Mouse (Mus musculus) ES-Bruce4 (cell line): ENCODE data around the gene Arfgef3. TPM values are rescaled to one million over a fixed set of nuclear protein-coding genes. Genes with fewer than 3 reads are reported as not detected.

Source experiments
- H3K27ac ChIP-seq: 2 replicates; pipeline ENCODE4 v1.5.1; 2012; ENCODE audit warnings: low read length, inconsistent platforms; ENCODE audit not compliant: insufficient read depth
- H3K27me3 ChIP-seq: 2 replicates; pipeline ENCODE4 v1.6.1; 2012; ENCODE audit warnings: mild to moderate bottlenecking, low read length, inconsistent platforms; ENCODE audit not compliant: control insufficient read depth, poor library complexity, insufficient read depth, severe bottlenecking
- H3K36me3 ChIP-seq: 2 replicates; pipeline ENCODE4 v1.6.1; 2012; ENCODE audit warnings: inconsistent platforms, mild to moderate bottlenecking, low read length, moderate library complexity; ENCODE audit not compliant: control insufficient read depth, poor library complexity, insufficient read depth, severe bottlenecking
- H3K4me1 ChIP-seq: one replicate; pipeline ENCODE4 v1.8.1; 2011; ENCODE audit warnings: low read length; ENCODE audit not compliant: control insufficient read depth, insufficient read depth
- H3K4me3 ChIP-seq: 2 replicates; pipeline ENCODE4 v1.5.1; 2011; ENCODE audit warnings: low read depth, mild to moderate bottlenecking, low read length
- H3K9ac ChIP-seq: 2 replicates; pipeline ENCODE4 v1.6.1; 2012; ENCODE audit warnings: low read depth, mild to moderate bottlenecking, inconsistent platforms; ENCODE audit not compliant: poor library complexity, severe bottlenecking
- H3K9me3 ChIP-seq: replicated peaks from 2 replicates; pipeline ENCODE4 v1.6.1; 2012; ENCODE audit warnings: mild to moderate bottlenecking, low read length, inconsistent platforms; ENCODE audit not compliant: control insufficient read depth, poor library complexity, insufficient read depth, severe bottlenecking
- CTCF ChIP-seq: IDR thresholded peaks from one replicate; pipeline ENCODE4 v1.8.1; 2011; ENCODE audit warnings: low read depth, low read length
- EP300 ChIP-seq: IDR thresholded peaks from 2 replicates; pipeline ENCODE4 v1.6.1; 2011; ENCODE audit warnings: low read depth, low read length; ENCODE audit not compliant: insufficient read depth
- POLR2A ChIP-seq: IDR thresholded peaks from one replicate; pipeline ENCODE4 v1.8.1; 2011; ENCODE audit warnings: low read length; ENCODE audit not compliant: insufficient read depth
- polyA plus RNA-seq: library from polyadenylated mRNA; stranded (reverse); fragments of >200 nt; gene quantifications from 2 replicates; pipeline ENCODE4 v1.2.4, GENCODE M21; 2011; ENCODE audit warnings: low read depth; ENCODE audit not compliant: missing spikeins, insufficient read depth, insufficient read length

Arfgef3 gene
- polyA plus RNA-seq: 4.8 and 5.0 TPM in 2 replicates

- Histone ChIP-seq H3K27ac (no peak within 1 kb of the TSS), H3K36me3 (no peaks in the 10 kb centered on the region), H3K4me3 (peak within 1 kb of the TSS; percentile 71), H3K9me3 (no peaks in the 10 kb centered on the region), H3K27me3 (no peaks in the 10 kb centered on the region; the same call in 1 of the 2 replicates), H3K9ac (peak within 1 kb of the TSS; percentile 34), H3K4me1 (no peaks in the 10 kb centered on the region)
- TF ChIP-seq POLR2A: no peak
- no peak for TF ChIP-seq CTCF
- TF ChIP-seq EP300: no peak
Measured at GRCm38 (mm10) chr10:18743286-18744142, at the start of gene Arfgef3. Gene Arfgef3, minus strand, starts transcription at chr10:18743949.

- no peak overlapping the region for H3K9ac ChIP-seq
- no peaks in the 10 kb centered on the region for H3K4me1 ChIP-seq
- H3K9me3 ChIP-seq: no peaks in the 10 kb centered on the region
- TF ChIP-seq EP300: no peak
- no peak for TF ChIP-seq CTCF
- TF ChIP-seq POLR2A: no peak
- H3K36me3 ChIP-seq: no peaks in the 10 kb centered on the region
- H3K27me3 ChIP-seq: no peaks in the 10 kb centered on the region; the same call in 1 of the 2 replicates
- no peak overlapping the region for H3K4me3 ChIP-seq
- H3K27ac ChIP-seq: no peak overlapping the region
Measured at GRCm38 (mm10) chr10:18790063-18790462, 46.3 kb upstream of the Arfgef3 start.

DNA sequence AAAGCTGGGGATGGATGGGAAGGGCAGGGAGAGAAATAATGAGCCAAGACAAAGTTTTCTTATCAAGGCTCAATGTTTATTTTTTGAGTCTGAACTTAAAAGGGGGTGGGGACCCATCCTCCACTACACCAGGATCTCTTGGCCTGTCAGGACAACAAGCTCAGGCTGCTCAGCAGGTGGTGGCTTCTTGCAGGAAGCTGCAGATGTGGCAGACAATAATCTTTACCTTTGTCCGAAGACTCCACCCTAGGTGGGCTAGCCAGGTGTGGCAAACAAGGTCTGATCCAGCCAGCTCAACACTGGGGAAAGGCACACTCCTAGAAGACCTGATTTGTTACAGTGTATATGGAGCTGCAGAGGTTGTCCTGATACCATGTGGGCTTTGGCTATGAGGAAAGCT, 44.9 kb upstream of the Arfgef3 start:
- H3K27ac ChIP-seq: no peak overlapping the region
- no peak overlapping the region for H3K9ac ChIP-seq
- no peaks in the 10 kb centered on the region for H3K4me1 ChIP-seq
- no peak overlapping the region for H3K4me3 ChIP-seq
- no peaks in the 10 kb centered on the region; the same call in 1 of the 2 replicates for H3K27me3 ChIP-seq
- H3K36me3 ChIP-seq: no peaks in the 10 kb centered on the region
- TF ChIP-seq CTCF (no peak), EP300 (no peak), POLR2A (no peak)
- no peaks in the 10 kb centered on the region for H3K9me3 ChIP-seq

- TF ChIP-seq POLR2A (no peak), EP300 (no peak), CTCF (no peak)
- no peak within 1 kb of the TSS for H3K27ac ChIP-seq
- no peak within 1 kb of the TSS for H3K9ac ChIP-seq
Measured at GRCm38 (mm10) chr10:18786693-18787092, 42.9 kb upstream of the Arfgef3 start, which contains the start of gene Gm4922. Gene Gm4922, minus strand, starts transcription at chr10:18786793.

DNA sequence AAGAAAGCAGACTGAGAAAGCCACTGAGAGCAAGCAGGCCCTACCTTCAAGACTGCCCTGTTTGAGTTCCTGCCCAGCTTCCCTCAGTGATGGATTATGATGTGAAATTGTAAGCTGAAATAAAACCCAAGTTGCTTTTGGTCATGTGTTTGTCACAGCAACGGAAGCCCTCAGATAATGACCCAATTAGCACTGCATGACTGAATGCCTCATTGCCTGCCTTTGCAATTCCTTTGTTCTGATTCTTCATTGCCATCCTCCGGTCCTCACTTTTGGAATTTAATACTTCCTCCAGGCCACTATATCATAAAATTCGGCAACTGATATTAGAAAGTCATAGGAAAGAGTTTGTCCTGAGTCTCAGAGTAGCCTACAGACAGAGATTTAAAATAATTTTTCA, 33.8 kb upstream of the Arfgef3 start:
- no peak overlapping the region for H3K27ac ChIP-seq
- H3K36me3 ChIP-seq: no peaks in the 10 kb centered on the region
- TF ChIP-seq CTCF (no peak), POLR2A (no peak), EP300 (no peak)
- H3K4me3 ChIP-seq: no peak overlapping the region
- no peak overlapping the region for H3K9ac ChIP-seq
- H3K4me1 ChIP-seq: no peaks in the 10 kb centered on the region
- no peaks in the 10 kb centered on the region for H3K27me3 ChIP-seq
- no peaks in the 10 kb centered on the region for H3K9me3 ChIP-seq

More at GRCm38 (mm10) chr10:18786693-18787092, 42.9 kb upstream of the Arfgef3 start, which contains the start of gene Gm4922:
- Histone ChIP-seq H3K27me3 (no peaks in the 10 kb centered on the region; the same call in 1 of the 2 replicates), H3K9me3 (no peaks in the 10 kb centered on the region), H3K4me1 (no peaks in the 10 kb centered on the region), H3K36me3 (no peaks in the 10 kb centered on the region), H3K4me3 (no peak within 1 kb of the TSS)

DNA sequence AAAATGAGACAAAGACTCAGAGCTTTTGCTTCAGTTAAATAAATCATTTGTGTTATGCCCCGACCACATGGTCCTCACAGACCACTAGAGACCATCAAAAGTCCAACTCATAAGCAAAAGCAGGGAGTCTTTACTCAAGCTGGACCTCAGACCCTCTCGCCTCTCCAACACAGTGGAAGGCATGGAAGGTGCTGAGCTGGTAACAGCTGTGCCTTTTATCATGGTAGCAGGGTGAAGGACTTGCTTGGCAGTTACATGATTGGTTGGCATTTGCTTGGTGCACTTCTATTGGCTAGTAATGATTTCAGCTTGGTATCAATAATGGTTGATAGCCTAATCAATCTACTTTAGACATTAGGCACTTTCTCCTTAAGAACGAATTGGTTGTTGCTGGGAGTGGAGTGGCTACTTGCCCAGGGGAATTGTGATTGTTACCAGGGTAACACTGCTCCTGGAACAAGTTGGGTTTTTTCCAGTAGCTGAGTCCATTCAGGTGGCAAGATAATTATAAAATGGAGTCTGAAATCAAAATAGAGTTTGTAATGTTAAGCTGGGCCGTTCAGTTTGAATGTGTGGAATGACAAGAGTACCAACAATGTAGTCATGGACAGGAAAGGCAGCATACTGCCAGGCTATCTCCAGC, 28.9 kb upstream of the Arfgef3 start:
- H3K27ac ChIP-seq: no peak overlapping the region
- H3K4me3 ChIP-seq: no peak overlapping the region
- no peak for TF ChIP-seq EP300
- no peak for TF ChIP-seq CTCF
- TF ChIP-seq POLR2A: no peak
- no peaks in the 10 kb centered on the region for H3K9me3 ChIP-seq
- H3K36me3 ChIP-seq: no peaks in the 10 kb centered on the region
- no peaks in the 10 kb centered on the region for H3K27me3 ChIP-seq
- H3K9ac ChIP-seq: no peak overlapping the region
- no peaks in the 10 kb centered on the region for H3K4me1 ChIP-seq
